Mouse (Mus musculus): Measurements from ENCODE around the gene Rbm24. TPM values are rescaled to one million over a fixed set of nuclear protein-coding genes. Genes with fewer than 3 reads are reported as not detected.

The Rbm24 gene
- polyA plus RNA-seq, 1 experiment from 2014 or later = 34.9 TPM

GRCm38 (mm10) chr13:46438960-46439359 is 20.7 kb downstream of the Rbm24 start:
- H3K36me3 ChIP-seq = no peaks in the 10 kb centered on the region
- no peak overlapping the region for H3K4me2 ChIP-seq
- no peak overlapping the region for H3K4me3 ChIP-seq
- no peak for ATAC-seq (ENCODE audit: extremely low read depth, insufficient number of reproducible peaks, low FRiP score, low TSS enrichment)
- peaks cover 15% of the 10 kb centered on the region for H3K4me1 ChIP-seq
- no peak overlapping the region for H3K9ac ChIP-seq
- no peak overlapping the region for H3K27ac ChIP-seq (replicated peaks)
- 81% methylated on average over 6 of the region's 6 CpGs for WGBS
- peaks cover 4% of the 10 kb centered on the region for H3K9me3 ChIP-seq
- no peaks in the 10 kb centered on the region for H3K27me3 ChIP-seq (replicated peaks)

- WGBS = 20% methylated on average over 7 of the region's 7 CpGs
- Histone ChIP-seq H3K4me2 (peak overlapping the region; percentile 35), H3K27me3 (replicated peaks) (no peaks in the 10 kb centered on the region), H3K27ac (replicated peaks) (peak overlapping the region; percentile 75), H3K4me1 (peaks cover 34% of the 10 kb centered on the region), H3K4me3 (no peak overlapping the region), H3K9ac (0 out of 2 replicates have a peak overlapping the region, but pooled peaks have one; percentile 11), H3K9me3 (peaks cover 4% of the 10 kb centered on the region), H3K36me3 (no peaks in the 10 kb centered on the region)
- ATAC-seq (ENCODE audit: extremely low read depth, insufficient number of reproducible peaks, low FRiP score, low TSS enrichment) = peak; percentile 19; the same call in 1 of the 2 replicates
These were observed 25.8 kb downstream of the Rbm24 start for GRCm38 (mm10) chr13:46444021-46444420.

GRCm38 (mm10) chr13:46446062-46446461 is 27.8 kb downstream of the Rbm24 start:
- no peak for ATAC-seq (ENCODE audit: extremely low read depth, insufficient number of reproducible peaks, low FRiP score, low TSS enrichment)
- H3K4me1 ChIP-seq = peaks cover 39% of the 10 kb centered on the region
- 87% methylated on average over 6 of the region's 6 CpGs for WGBS

GRCm38 (mm10) chr13:46448276-46448675 is 30.0 kb downstream of the Rbm24 start:
- no peak overlapping the region for H3K4me3 ChIP-seq
- H3K9ac ChIP-seq = no peak overlapping the region
- no peaks in the 10 kb centered on the region for H3K27me3 ChIP-seq (replicated peaks)
- H3K4me2 ChIP-seq = no peak overlapping the region
- no peaks in the 10 kb centered on the region for H3K9me3 ChIP-seq
- H3K27ac ChIP-seq (replicated peaks) = no peak overlapping the region
- H3K4me1 ChIP-seq = peaks cover 34% of the 10 kb centered on the region
- ATAC-seq (ENCODE audit: extremely low read depth, insufficient number of reproducible peaks, low FRiP score, low TSS enrichment) = no peak
- H3K36me3 ChIP-seq = no peaks in the 10 kb centered on the region
- 59% methylated on average over 2 of the region's 2 CpGs for WGBS

More at GRCm38 (mm10) chr13:46446062-46446461, 27.8 kb downstream of the Rbm24 start:
- Histone ChIP-seq H3K9ac (no peak overlapping the region), H3K27ac (replicated peaks) (no peak overlapping the region), H3K36me3 (no peaks in the 10 kb centered on the region), H3K4me3 (no peak overlapping the region), H3K4me2 (no peak overlapping the region), H3K9me3 (peaks cover 4% of the 10 kb centered on the region), H3K27me3 (replicated peaks) (no peaks in the 10 kb centered on the region)

- ATAC-seq (ENCODE audit: extremely low read depth, insufficient number of reproducible peaks, low FRiP score, low TSS enrichment) = no peak
- Histone ChIP-seq H3K9me3 (no peaks in the 10 kb centered on the region), H3K36me3 (no peaks in the 10 kb centered on the region), H3K4me1 (peaks cover 18% of the 10 kb centered on the region), H3K9ac (no peak overlapping the region), H3K4me3 (no peak overlapping the region), H3K27me3 (replicated peaks) (no peaks in the 10 kb centered on the region), H3K4me2 (no peak overlapping the region), H3K27ac (replicated peaks) (no peak overlapping the region; the same call in 1 of the 2 replicates)
- 71% methylated on average over 4 of the region's 4 CpGs for WGBS
These were observed 31.7 kb downstream of the Rbm24 start for GRCm38 (mm10) chr13:46449955-46450354.

- Histone ChIP-seq H3K9ac (no peak overlapping the region), H3K4me3 (no peak overlapping the region), H3K4me2 (no peak overlapping the region), H3K9me3 (no peaks in the 10 kb centered on the region), H3K27me3 (replicated peaks) (no peaks in the 10 kb centered on the region), H3K27ac (replicated peaks) (no peak overlapping the region), H3K4me1 (peaks cover 18% of the 10 kb centered on the region), H3K36me3 (no peaks in the 10 kb centered on the region)
- ATAC-seq (ENCODE audit: extremely low read depth, insufficient number of reproducible peaks, low FRiP score, low TSS enrichment) = no peak
- WGBS = 79% methylated on average over 7 of the region's 7 CpGs
These were observed 32.4 kb downstream of the Rbm24 start for GRCm38 (mm10) chr13:46450623-46451022.

GRCm38 (mm10) chr13:46451548-46451947 is 33.3 kb downstream of the Rbm24 start:
- no peak for ATAC-seq (ENCODE audit: extremely low read depth, insufficient number of reproducible peaks, low FRiP score, low TSS enrichment)
- WGBS = 71% methylated on average over 3 of the region's 3 CpGs
- no peak overlapping the region for H3K27ac ChIP-seq (replicated peaks)

GRCm38 (mm10) chr13:46459546-46459945 is 41.3 kb downstream of the Rbm24 start:
- Histone ChIP-seq H3K9ac (no peak overlapping the region), H3K4me1 (no peaks in the 10 kb centered on the region), H3K4me2 (no peak overlapping the region), H3K27ac (replicated peaks) (no peak overlapping the region), H3K4me3 (no peak overlapping the region), H3K9me3 (no peaks in the 10 kb centered on the region), H3K36me3 (no peaks in the 10 kb centered on the region), H3K27me3 (replicated peaks) (no peaks in the 10 kb centered on the region)
- WGBS = 87% methylated on average over 10 of the region's 10 CpGs
- no peak for ATAC-seq (ENCODE audit: extremely low read depth, insufficient number of reproducible peaks, low FRiP score, low TSS enrichment)

More at GRCm38 (mm10) chr13:46451548-46451947, 33.3 kb downstream of the Rbm24 start:
- H3K4me1 ChIP-seq = peaks cover 18% of the 10 kb centered on the region
- H3K4me3 ChIP-seq = no peak overlapping the region
- H3K9me3 ChIP-seq = no peaks in the 10 kb centered on the region
- H3K36me3 ChIP-seq = no peaks in the 10 kb centered on the region
- no peaks in the 10 kb centered on the region for H3K27me3 ChIP-seq (replicated peaks)
- H3K4me2 ChIP-seq = no peak overlapping the region
- H3K9ac ChIP-seq = no peak overlapping the region

- Histone ChIP-seq H3K4me3 (no peak overlapping the region), H3K27me3 (replicated peaks) (no peaks in the 10 kb centered on the region), H3K27ac (replicated peaks) (no peak overlapping the region), H3K9ac (no peak overlapping the region), H3K4me1 (peaks cover 4% of the 10 kb centered on the region; the same call in 1 of the 2 replicates), H3K9me3 (no peaks in the 10 kb centered on the region), H3K4me2 (no peak overlapping the region), H3K36me3 (no peaks in the 10 kb centered on the region)
- WGBS = 86% methylated on average over 4 of the region's 4 CpGs
- no peak for ATAC-seq (ENCODE audit: extremely low read depth, insufficient number of reproducible peaks, low FRiP score, low TSS enrichment)
These were observed 44.0 kb downstream of the Rbm24 start for GRCm38 (mm10) chr13:46462280-46462679.

- 74% methylated on average over 3 of the region's 3 CpGs for WGBS
- Histone ChIP-seq H3K27me3 (replicated peaks) (no peaks in the 10 kb centered on the region), H3K4me3 (no peak overlapping the region), H3K9ac (no peak overlapping the region), H3K4me2 (no peak overlapping the region), H3K27ac (replicated peaks) (no peak overlapping the region), H3K9me3 (no peaks in the 10 kb centered on the region), H3K36me3 (no peaks in the 10 kb centered on the region), H3K4me1 (peaks cover 4% of the 10 kb centered on the region; the same call in 1 of the 2 replicates)
- ATAC-seq (ENCODE audit: extremely low read depth, insufficient number of reproducible peaks, low FRiP score, low TSS enrichment) = no peak
These were observed 45.5 kb downstream of the Rbm24 start for GRCm38 (mm10) chr13:46463764-46464163.

GRCm38 (mm10) chr13:46468251-46468650 is 50.0 kb downstream of the Rbm24 start:
- peaks cover 4% of the 10 kb centered on the region; the same call in 1 of the 2 replicates for H3K4me1 ChIP-seq
- H3K9ac ChIP-seq = no peak overlapping the region
- no peaks in the 10 kb centered on the region for H3K36me3 ChIP-seq
- H3K27me3 ChIP-seq (replicated peaks) = no peaks in the 10 kb centered on the region
- no peak overlapping the region for H3K4me2 ChIP-seq
- ATAC-seq (ENCODE audit: extremely low read depth, insufficient number of reproducible peaks, low FRiP score, low TSS enrichment) = no peak
- no peak overlapping the region for H3K27ac ChIP-seq (replicated peaks)
- no peaks in the 10 kb centered on the region for H3K9me3 ChIP-seq
- H3K4me3 ChIP-seq = no peak overlapping the region
- 50% methylated on average over 8 of the region's 8 CpGs for WGBS

GRCm38 (mm10) chr13:46469536-46469935 is 51.3 kb downstream of the Rbm24 start:
- no peaks in the 10 kb centered on the region for H3K9me3 ChIP-seq
- H3K9ac ChIP-seq = no peak overlapping the region
- H3K27me3 ChIP-seq (replicated peaks) = no peaks in the 10 kb centered on the region
- peaks cover 4% of the 10 kb centered on the region; the same call in 1 of the 2 replicates for H3K4me1 ChIP-seq
- no peak overlapping the region for H3K4me3 ChIP-seq
- no peak overlapping the region for H3K4me2 ChIP-seq
- ATAC-seq (ENCODE audit: extremely low read depth, insufficient number of reproducible peaks, low FRiP score, low TSS enrichment) = no peak
- WGBS = 83% methylated on average over 2 of the region's 2 CpGs
- H3K36me3 ChIP-seq = no peaks in the 10 kb centered on the region
- no peak overlapping the region for H3K27ac ChIP-seq (replicated peaks)

All from heart, embryonic 13.5 days (tissue).